Mouse (Mus musculus) limb, embryonic 14.5 days (tissue): Measurements from ENCODE around the gene Adgra1. TPM values are rescaled to one million over a fixed set of nuclear protein-coding genes. Genes with fewer than 3 reads are reported as not detected.

Experiments used
- ATAC-seq: fragments of 200-750 bp; cut with Nextera tagmentation; 2 replicates; pipeline ENCODE4 v1.8.0; 2017; ENCODE audit warnings: low read depth, moderate number of reproducible peaks, moderate TSS enrichment; ENCODE audit not compliant: low FRiP score
- DNase-seq: peaks from one replicate; pipeline ENCODE4 v3.0.0-alpha.2; 2015; ENCODE audit warnings: low spot score
- H3K27ac ChIP-seq: fragments of 300-500 bp; sonication (generic); replicated peaks from 2 replicates; pipeline ENCODE4 v1.5.1; 2014; ENCODE audit warnings: low read depth, mild to moderate bottlenecking, low read length, moderate library complexity, mixed read lengths
- H3K27me3 ChIP-seq: fragments of 300-500 bp; sonication (generic); 2 replicates; pipeline ENCODE4 v1.6.1; 2014; ENCODE audit warnings: low read length, mixed read lengths; ENCODE audit not compliant: control insufficient read depth, insufficient read depth
- H3K36me3 ChIP-seq: fragments of 300-500 bp; sonication (generic); 2 replicates; pipeline ENCODE4 v1.6.1; 2014; ENCODE audit warnings: mild to moderate bottlenecking, low read length, moderate library complexity, mixed read lengths; ENCODE audit not compliant: control insufficient read depth, insufficient read depth
- H3K4me1 ChIP-seq: fragments of 300-500 bp; sonication (generic); 2 replicates; pipeline ENCODE4 v1.6.1; 2014; ENCODE audit warnings: antibody characterized with exemption, low read length, mixed read lengths; ENCODE audit not compliant: control insufficient read depth, insufficient read depth
- H3K4me2 ChIP-seq: fragments of 300-500 bp; sonication (generic); replicated peaks from 2 replicates; pipeline ENCODE4 v1.6.1; 2014; ENCODE audit warnings: low read depth, mild to moderate bottlenecking, low read length, moderate library complexity; ENCODE audit not compliant: severe bottlenecking
- H3K4me3 ChIP-seq: fragments of 300-500 bp; sonication (generic); replicated peaks from 2 replicates; pipeline ENCODE4 v1.5.1; 2014; ENCODE audit warnings: low read length
- H3K9ac ChIP-seq: fragments of 300-500 bp; sonication (generic); 2 replicates; pipeline ENCODE4 v1.6.1; 2014; ENCODE audit warnings: mild to moderate bottlenecking, low read depth, low read length, moderate library complexity; ENCODE audit not compliant: severe bottlenecking
- H3K9me3 ChIP-seq: fragments of 300-500 bp; sonication (generic); 2 replicates; pipeline ENCODE4 v1.6.1; 2016; ENCODE audit warnings: low read length; ENCODE audit not compliant: control insufficient read depth
- POLR2A ChIP-seq: fragments of 200-500 bp; IDR thresholded peaks from 2 replicates; pipeline ENCODE4 v1.8.0; 2012; ENCODE audit warnings: inconsistent platforms, mild to moderate bottlenecking, moderate library complexity, borderline replicate concordance; ENCODE audit not compliant: insufficient read depth, insufficient read length; ENCODE audit errors: extremely low read depth
- WGBS: fragments of 180-500 bp; shearing (Covaris S2); extraction: QIAGEN DNeasy Blood & Tissue Kit; methylation state at CpG from one replicate; pipeline ENCODE4 v1.1.7; 2014; 5-methylcytosine and 5-hydroxymethylcytosine counted together
- polyA plus RNA-seq, 2 experiments: library from polyadenylated mRNA; depleted of rRNA in 1 of 2; stranded (reverse) in 1 of 2; unstranded in 1 of 2; fragments of >200 nt; fragmentation: Nextera tagmentation in 1 of 2; extraction: Ambion mirVana in 1 of 2; gene quantifications; 2 replicates each; pipeline versions ENCODE4 v1.2.1 to v1.2.3; 2012 to 2014

The Adgra1 gene
- polyA plus RNA-seq, 2 experiments: 0.16 to 0.40 TPM

- DNase-seq (no peak), ATAC-seq (no peak)
- Histone ChIP-seq H3K4me3 (no peak overlapping the region), H3K27ac (no peak overlapping the region), H3K9me3 (no peaks in the 10 kb centered on the region), H3K27me3 (no peaks in the 10 kb centered on the region), H3K9ac (no peak overlapping the region), H3K4me1 (no peaks in the 10 kb centered on the region), H3K36me3 (no peaks in the 10 kb centered on the region), H3K4me2 (no peak overlapping the region)
- TF ChIP-seq POLR2A: no peak
- WGBS: 55% methylated on average over 6 of the region's 6 CpGs
Observed at GRCm38 (mm10) chr7:139851098-139851497, 17.1 kb downstream of the Adgra1 start.

- no peaks in the 10 kb centered on the region for H3K4me1 ChIP-seq
- H3K36me3 ChIP-seq: no peaks in the 10 kb centered on the region
- 76% methylated on average over 11 of the region's 11 CpGs for WGBS
- H3K4me2 ChIP-seq: no peak overlapping the region
- H3K27ac ChIP-seq: no peak overlapping the region
- ATAC-seq: no peak
- no peaks in the 10 kb centered on the region for H3K27me3 ChIP-seq
- H3K9ac ChIP-seq: no peak overlapping the region
- no peaks in the 10 kb centered on the region for H3K9me3 ChIP-seq
- no peak for DNase-seq
- no peak overlapping the region for H3K4me3 ChIP-seq
- TF ChIP-seq POLR2A: no peak
Observed at GRCm38 (mm10) chr7:139855261-139855660, 21.3 kb downstream of the Adgra1 start.

- no peak for TF ChIP-seq POLR2A
- ATAC-seq: no peak
- 23% methylated on average over 3 of the region's 3 CpGs for whole genome bisulfite sequencing
Observed at GRCm38 (mm10) chr7:139861411-139861810, 27.4 kb downstream of the Adgra1 start.

GRCm38 (mm10) chr7:139863076-139863475, 29.1 kb downstream of the Adgra1 start:
- Histone ChIP-seq H3K4me3 (no peak overlapping the region), H3K27ac (no peak overlapping the region), H3K9ac (no peak overlapping the region), H3K4me2 (no peak overlapping the region), H3K9me3 (no peaks in the 10 kb centered on the region), H3K4me1 (no peaks in the 10 kb centered on the region), H3K27me3 (no peaks in the 10 kb centered on the region), H3K36me3 (no peaks in the 10 kb centered on the region)
- WGBS: 81% methylated on average over 2 of the region's 2 CpGs
- DNase-seq (no peak), ATAC-seq (no peak)
- no peak for TF ChIP-seq POLR2A

More at GRCm38 (mm10) chr7:139861411-139861810, 27.4 kb downstream of the Adgra1 start:
- Histone ChIP-seq H3K9ac (no peak overlapping the region), H3K4me2 (no peak overlapping the region), H3K36me3 (no peaks in the 10 kb centered on the region), H3K9me3 (no peaks in the 10 kb centered on the region), H3K4me1 (no peaks in the 10 kb centered on the region), H3K27me3 (no peaks in the 10 kb centered on the region), H3K4me3 (no peak overlapping the region), H3K27ac (no peak overlapping the region)
- DNase-seq: peak; percentile 48

GRCm38 (mm10) chr7:139864253-139864652, 30.3 kb downstream of the Adgra1 start:
- WGBS: 32% methylated on average over 2 of the region's 2 CpGs
- Histone ChIP-seq H3K4me2 (no peak overlapping the region), H3K27ac (no peak overlapping the region), H3K9ac (no peak overlapping the region), H3K4me3 (no peak overlapping the region), H3K36me3 (no peaks in the 10 kb centered on the region), H3K27me3 (no peaks in the 10 kb centered on the region), H3K4me1 (no peaks in the 10 kb centered on the region), H3K9me3 (no peaks in the 10 kb centered on the region)
- DNase-seq (no peak), ATAC-seq (no peak)
- no peak for TF ChIP-seq POLR2A

- Histone ChIP-seq H3K36me3 (no peaks in the 10 kb centered on the region), H3K4me3 (no peak overlapping the region), H3K4me2 (no peak overlapping the region), H3K4me1 (no peaks in the 10 kb centered on the region), H3K9me3 (no peaks in the 10 kb centered on the region), H3K9ac (no peak overlapping the region), H3K27me3 (no peaks in the 10 kb centered on the region), H3K27ac (no peak overlapping the region)
- ATAC-seq: no peak
- WGBS: 75% methylated on average over 1 of the region's 1 CpGs
- no peak for TF ChIP-seq POLR2A
- DNase-seq: no peak
Observed at GRCm38 (mm10) chr7:139864871-139865270, 30.9 kb downstream of the Adgra1 start.
